Mouse (Mus musculus): ENCODE results near the gene Mtcl1. TPM values are rescaled to one million over a fixed set of nuclear protein-coding genes. Genes with fewer than 3 reads are reported as not detected.

The Mtcl1 gene
- 0.99 and 2.1 TPM in 2 replicates for polyA plus RNA-seq (2012; rRNA removed; ENCODE audit: low replicate concordance)

GRCm38 (mm10) chr17:66449460-66450341, at the start of gene Mtcl1:
Gene Mtcl1, minus strand, starts transcription at chr17:66449750.

Other genes starting within 250 kb of the Mtcl1 start
- gene Rab12, start 70.0 kb upstream of the Mtcl1 start, polyA plus RNA-seq (2012; rRNA removed; ENCODE audit: low replicate concordance): 29.9 and 44.7 TPM in 2 replicates
- not detected in 2 replicates for gene Themis3, start 144.9 kb upstream of the Mtcl1 start, polyA plus RNA-seq (2012; rRNA removed; ENCODE audit: low replicate concordance)